Mouse (Mus musculus) lung, postnatal 0 days (tissue): ENCODE data around the gene Mrps18b. TPM values are rescaled to one million over a fixed set of nuclear protein-coding genes. Genes with fewer than 3 reads are reported as not detected.

ENCODE experiments used
- ATAC-seq: fragments of 200-750 bp; cut with Nextera tagmentation; 2 replicates; pipeline ENCODE4 v1.8.0; 2017; ENCODE audit warnings: moderate library complexity
- DNase-seq: peaks from one replicate; pipeline ENCODE4 v3.0.0-alpha.2; 2016; ENCODE audit warnings: low spot score
- H3K27ac ChIP-seq: fragments of 300-500 bp; sonication (generic); 2 replicates; pipeline ENCODE4 v1.5.1; 2014; ENCODE audit warnings: antibody characterized with exemption, mild to moderate bottlenecking, low read length, mixed read lengths
- H3K27me3 ChIP-seq: fragments of 300-500 bp; sonication (generic); replicated peaks from 2 replicates; pipeline ENCODE4 v1.6.1; 2014; ENCODE audit warnings: low read length, mixed read lengths; ENCODE audit not compliant: insufficient read depth
- H3K36me3 ChIP-seq: fragments of 300-500 bp; sonication (generic); 2 replicates; pipeline ENCODE4 v1.6.1; 2014; ENCODE audit warnings: low read length, mixed read lengths; ENCODE audit not compliant: insufficient read depth
- H3K4me1 ChIP-seq: fragments of 300-500 bp; sonication (generic); 2 replicates; pipeline ENCODE4 v1.6.1; 2014; ENCODE audit warnings: antibody characterized with exemption, low read depth, low read length, mixed read lengths; ENCODE audit not compliant: insufficient read depth
- H3K4me2 ChIP-seq: fragments of 300-500 bp; sonication (generic); replicated peaks from 2 replicates; pipeline ENCODE4 v1.6.1; 2014; ENCODE audit warnings: low read depth, mild to moderate bottlenecking, low read length, moderate library complexity, mixed read lengths
- H3K4me3 ChIP-seq: fragments of 300-500 bp; sonication (generic); 2 replicates; pipeline ENCODE4 v1.5.1; 2014; ENCODE audit warnings: low read depth, low read length
- H3K9ac ChIP-seq: fragments of 300-500 bp; sonication (generic); replicated peaks from 2 replicates; pipeline ENCODE4 v1.6.1; 2014; ENCODE audit warnings: low read depth, mild to moderate bottlenecking
- H3K9me3 ChIP-seq: fragments of 300-500 bp; sonication (generic); 2 replicates; pipeline ENCODE4 v1.6.1; 2016; ENCODE audit warnings: low read length, mixed read lengths
- CTCF ChIP-seq: IDR thresholded peaks from 2 replicates; pipeline ENCODE4 v1.5.1; 2016; ENCODE audit warnings: antibody characterized with exemption, mild to moderate bottlenecking
- EP300 ChIP-seq: IDR thresholded peaks from 2 replicates; pipeline ENCODE4 v1.6.1; 2016; ENCODE audit warnings: antibody characterized with exemption, mild to moderate bottlenecking, control low read depth
- WGBS: fragments of 180-500 bp; shearing (Covaris S2); extraction: QIAGEN DNeasy Blood & Tissue Kit; methylation state at CpG from one replicate; pipeline ENCODE4 v1.1.7; 2014; 5-methylcytosine and 5-hydroxymethylcytosine counted together
- polyA plus RNA-seq: library from polyadenylated mRNA; unstranded; fragments of >200 nt; fragmentation: Nextera tagmentation; extraction: Ambion mirVana; gene quantifications from 2 replicates; pipeline ENCODE4 v1.2.1, GENCODE M21; 2015

Mrps18b gene
- polyA plus RNA-seq, 1 experiment from 2014 or later, result 44.8 TPM

- peak; percentile 44 for DNase-seq
- 30% methylated on average over 6 of the region's 6 CpGs for WGBS
- ATAC-seq, result no peak
- H3K36me3 ChIP-seq, result no peaks in the 10 kb centered on the region
- H3K27ac ChIP-seq, result peak overlapping the region; percentile 99
- no peaks in the 10 kb centered on the region for H3K9me3 ChIP-seq
- H3K9ac ChIP-seq, result peak overlapping the region; percentile 39; the same call in 1 of the 2 replicates
- no peak for TF ChIP-seq CTCF
- no peak for TF ChIP-seq EP300
- H3K4me1 ChIP-seq, result peaks cover 22% of the 10 kb centered on the region
- peak overlapping the region; percentile 70 for H3K4me2 ChIP-seq
- H3K27me3 ChIP-seq, result no peaks in the 10 kb centered on the region
- peak overlapping the region; percentile 76 for H3K4me3 ChIP-seq
Observed at GRCm38 (mm10) chr17:35919864-35920301, 3.7 kb upstream of the Mrps18b start.

- peak; percentile 100 for DNase-seq
- TF ChIP-seq CTCF (no peak), EP300 (peak; percentile 29; the same call in 1 of the 2 replicates)
- WGBS, result 8% methylated on average over 7 of the region's 7 CpGs
- Histone ChIP-seq H3K27me3 (no peaks in the 10 kb centered on the region), H3K4me2 (peak overlapping the region; percentile 70), H3K9ac (peak overlapping the region; percentile 99), H3K4me3 (peak overlapping the region; percentile 76), H3K4me1 (peaks cover 22% of the 10 kb centered on the region), H3K9me3 (no peaks in the 10 kb centered on the region), H3K36me3 (no peaks in the 10 kb centered on the region), H3K27ac (peak overlapping the region; percentile 99)
- ATAC-seq, result peak; percentile 43
Observed at GRCm38 (mm10) chr17:35919060-35919715, 3.0 kb upstream of the Mrps18b start.

- Histone ChIP-seq H3K27ac (peak overlapping the region; percentile 99), H3K4me2 (peak overlapping the region; percentile 70), H3K4me3 (peak overlapping the region; percentile 76), H3K27me3 (no peaks in the 10 kb centered on the region), H3K9me3 (no peaks in the 10 kb centered on the region), H3K36me3 (no peaks in the 10 kb centered on the region), H3K4me1 (peaks cover 22% of the 10 kb centered on the region), H3K9ac (peak overlapping the region; percentile 99)
- peak; percentile 46; the same call in 1 of the 2 replicates for TF ChIP-seq EP300
- TF ChIP-seq CTCF, result no peak
- peak; percentile 87 for DNase-seq
- under 1% methylated on average over 11 of the region's 11 CpGs for WGBS
- ATAC-seq, result no peak
Observed at GRCm38 (mm10) chr17:35918276-35919059, 2.3 kb upstream of the Mrps18b start.

GRCm38 (mm10) chr17:35917463-35918251, 1.5 kb upstream of the Mrps18b start:
- Histone ChIP-seq H3K36me3 (no peaks in the 10 kb centered on the region), H3K9me3 (no peaks in the 10 kb centered on the region), H3K4me2 (peak overlapping the region; percentile 70), H3K4me3 (peak overlapping the region; percentile 76), H3K27ac (peak overlapping the region; percentile 99), H3K4me1 (peaks cover 22% of the 10 kb centered on the region), H3K9ac (peak overlapping the region; percentile 99), H3K27me3 (no peaks in the 10 kb centered on the region)
- DNase-seq (peak; percentile 85), ATAC-seq (no peak)
- WGBS, result under 1% methylated on average over 13 of the region's 13 CpGs
- peak; percentile 58 for TF ChIP-seq EP300
- TF ChIP-seq CTCF, result no peak

- ATAC-seq, result no peak
- no peaks in the 10 kb centered on the region for H3K36me3 ChIP-seq
- TF ChIP-seq CTCF (no peak), EP300 (no peak)
- H3K4me2 ChIP-seq, result peak overlapping the region; percentile 70
- H3K9me3 ChIP-seq, result no peaks in the 10 kb centered on the region
- peak overlapping the region; percentile 76 for H3K4me3 ChIP-seq
- WGBS, result 1% methylated on average over 8 of the region's 8 CpGs
- peak overlapping the region; percentile 99 for H3K27ac ChIP-seq
- DNase-seq, result peak; percentile 54
- H3K4me1 ChIP-seq, result peaks cover 22% of the 10 kb centered on the region
- peak overlapping the region; percentile 99 for H3K9ac ChIP-seq
- no peaks in the 10 kb centered on the region for H3K27me3 ChIP-seq
Observed at GRCm38 (mm10) chr17:35917143-35917462, 914 bp upstream of the Mrps18b start.
